9 mouse cellular contexts compared by ENCODE assay signal in genomic region chr5:37118242-37118641, GRCm38 (mm10). TPM values are rescaled to one million over a fixed set of nuclear protein-coding genes. Genes with fewer than 3 reads are reported as not detected.
A peak's percentile ranks its signal among the peaks of the same experiment; 100 is the strongest.
DNase-seq lines count a peak whose midpoint lies in the region; ATAC-seq and TF ChIP-seq lines count a peak whose summit lies in the region.
"Had no signal": no experiment of that assay in that cellular context is flagged by ENCODE, and none has a peak within 500 bp of the region (broad histone marks: within the 10 kb centered on the region; RNA-seq: fewer than 3 reads in every experiment).

No protein-coding gene starts in this region.

- ATAC-seq in lung, embryonic 14.5 days (ENCODE audit: insufficient read depth), result no peak
- peak; percentile 69 for ATAC-seq in common myeloid progenitor, adult 5-6 weeks (replicated peaks; ENCODE audit: low read depth, poor library complexity, severe bottlenecking)
- ATAC-seq in megakaryocyte-erythroid progenitor cell, adult 5-6 weeks (replicated peaks; ENCODE audit: low FRiP score, low TSS enrichment, poor library complexity, severe bottlenecking), result peak; percentile 77

- no peaks in the 10 kb centered on the region for H3K27me3 ChIP-seq in cerebellum, adult 2 months (ENCODE audit: control insufficient read depth, insufficient read depth, low read length)
- no peaks in the 10 kb centered on the region for H3K27me3 ChIP-seq in lung, embryonic 14.5 days (ENCODE audit: insufficient read depth, low read length)
- H3K27me3 ChIP-seq: heart, embryonic 15.5 days had no signal

- DNase-seq in cerebellum, adult 2 months, result peak in 1 of 2 experiments; percentile 19
- DNase-seq in cerebellum, adult 11 months, result no peak
- peak; percentile 70 for DNase-seq in lung, embryonic 14.5 days
- no peak for DNase-seq in lung, postnatal 25 days (ENCODE audit: low spot score)
- no peak for DNase-seq in urinary bladder, postnatal 36 days (ENCODE audit: low spot score in 2 of 2)
- no peak for DNase-seq in gastrocnemius, adult 18-20 months (ENCODE audit: low spot score)

- H3K9me3 ChIP-seq in lung, embryonic 14.5 days (ENCODE audit: low read depth, low read length), result no peaks in the 10 kb centered on the region
- H3K9me3 ChIP-seq: heart, embryonic 15.5 days had no signal

- peak; percentile 70 for TF ChIP-seq CTCF in cerebellum, adult 2 months (IDR thresholded peaks at IDR 0.05; ENCODE audit: borderline replicate concordance, insufficient read depth, low read depth, low read length)
- TF ChIP-seq CTCF in lung, embryonic 14.5 days (IDR thresholded peaks at IDR 0.05; ENCODE audit: low read depth), result peak; percentile 86

- TF ChIP-seq POLR2A in cerebellum, adult 2 months (IDR thresholded peaks at IDR 0.05; ENCODE audit: borderline replicate concordance, insufficient read depth, low read length), result no peak

- WGBS in cerebellum, adult 2 months, result 48% methylated on average over 4 of the region's 4 CpGs
- 37% methylated on average over 4 of the region's 4 CpGs for WGBS in lung, embryonic 14.5 days

- H3K27ac ChIP-seq in cerebellum, adult 2 months (ENCODE audit: insufficient read depth, low read length), result no peak overlapping the region
- H3K27ac ChIP-seq in lung, embryonic 14.5 days (ENCODE audit: low read depth), result no peak overlapping the region
- H3K27ac ChIP-seq: heart, embryonic 15.5 days had no signal

- H3K9ac ChIP-seq in lung, embryonic 14.5 days, result no peak overlapping the region
- H3K9ac ChIP-seq: heart, embryonic 15.5 days had no signal

- H3K36me3 ChIP-seq in lung, embryonic 14.5 days (ENCODE audit: insufficient read depth), result no peaks in the 10 kb centered on the region
- H3K36me3 ChIP-seq: heart, embryonic 15.5 days had no signal

- no peak overlapping the region for H3K4me3 ChIP-seq in cerebellum, adult 2 months (replicated peaks; ENCODE audit: insufficient read depth, low read depth, low read length)
- no peak overlapping the region for H3K4me3 ChIP-seq in lung, embryonic 14.5 days (ENCODE audit: low read depth, low read length)
- H3K4me3 ChIP-seq: heart, embryonic 15.5 days had no signal

- no peaks in the 10 kb centered on the region for H3K4me1 ChIP-seq in cerebellum, adult 2 months (ENCODE audit: control insufficient read depth, insufficient read depth, low read length)
- H3K4me1 ChIP-seq in lung, embryonic 14.5 days (ENCODE audit: insufficient read depth), result no peaks in the 10 kb centered on the region
- H3K4me1 ChIP-seq: heart, embryonic 15.5 days had no signal

- no peak overlapping the region for H3K4me2 ChIP-seq in lung, embryonic 14.5 days
- H3K4me2 ChIP-seq: heart, embryonic 15.5 days had no signal

RNA-seq across cellular contexts. Expression of gene Gm1043, which starts 33.1 kb away (rescaled TPM):
- polyA plus RNA-seq in cerebellum, adult 2 months (2012; rRNA removed), result 5.9 and 6.0 TPM in 2 replicates
- not detected in 2 replicates for polyA plus RNA-seq in lung, embryonic 14.5 days (2014; fragmentation: Nextera tagmentation; extraction: Ambion mirVana)
- not detected in 2 replicates for total RNA-seq in common myeloid progenitor, adult 5-6 weeks (2017)
- total RNA-seq in megakaryocyte-erythroid progenitor cell, adult 5-6 weeks (2014; fragmentation: Nextera tagmentation), result 0.25 and 0.39 TPM in 2 replicates
- 0.15 and 0.94 TPM in 2 replicates for total RNA-seq in megakaryocyte-erythroid progenitor cell, adult 5-6 weeks (2017)
- total RNA-seq in gastrocnemius, adult 18-20 months (2021), result not detected
- polyA plus RNA-seq: heart, embryonic 15.5 days had no signal
